Mouse (Mus musculus): Measurements from ENCODE around the gene Rassf4.
A peak's percentile ranks its signal among the peaks of the same experiment; 100 is the strongest.

Gene Rassf4

DNA sequence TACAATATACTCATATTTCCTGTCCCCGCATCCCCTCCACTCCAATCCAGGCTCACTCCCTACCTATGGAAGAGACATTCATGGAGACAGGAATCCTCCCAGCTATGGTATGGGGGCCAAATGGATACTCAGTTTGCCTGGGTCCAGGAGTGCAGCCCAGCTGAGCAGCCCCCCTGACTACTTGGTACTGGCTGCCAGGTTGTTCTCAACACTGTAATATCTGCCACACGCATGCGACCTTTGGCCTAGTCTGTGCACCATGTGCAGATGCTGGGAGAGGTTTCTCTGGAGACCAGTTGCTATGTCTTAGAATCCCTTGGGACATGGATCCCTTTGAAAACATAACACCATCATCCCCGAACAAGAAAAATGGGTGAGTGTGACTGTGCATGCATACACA is 2.0 kb downstream of the Rassf4 start:
- no peak for DNase-seq (ENCODE audit: low read depth, low spot score)

DNA sequence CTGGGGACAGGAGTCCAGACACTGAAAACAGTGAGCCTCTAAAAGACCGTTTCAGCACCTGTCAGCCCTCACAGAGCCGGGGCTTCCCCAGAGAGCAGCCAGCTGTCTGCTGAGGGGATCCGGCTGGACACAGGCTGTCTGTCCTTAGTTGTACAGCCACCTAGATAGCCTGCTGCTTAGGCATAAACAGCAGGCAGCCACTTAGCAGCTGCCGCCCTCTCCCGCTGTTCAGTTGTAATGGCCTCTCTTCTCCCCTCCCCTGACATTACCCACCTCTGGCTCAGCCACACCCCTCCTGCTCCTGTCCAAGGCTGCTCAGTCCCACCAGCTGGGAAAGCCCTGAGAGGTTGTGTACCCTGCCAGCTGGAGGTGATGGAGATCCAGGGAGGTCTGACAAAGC is 2.7 kb downstream of the Rassf4 start:
- peak; percentile 62 for DNase-seq (ENCODE audit: low read depth, low spot score)

DNA sequence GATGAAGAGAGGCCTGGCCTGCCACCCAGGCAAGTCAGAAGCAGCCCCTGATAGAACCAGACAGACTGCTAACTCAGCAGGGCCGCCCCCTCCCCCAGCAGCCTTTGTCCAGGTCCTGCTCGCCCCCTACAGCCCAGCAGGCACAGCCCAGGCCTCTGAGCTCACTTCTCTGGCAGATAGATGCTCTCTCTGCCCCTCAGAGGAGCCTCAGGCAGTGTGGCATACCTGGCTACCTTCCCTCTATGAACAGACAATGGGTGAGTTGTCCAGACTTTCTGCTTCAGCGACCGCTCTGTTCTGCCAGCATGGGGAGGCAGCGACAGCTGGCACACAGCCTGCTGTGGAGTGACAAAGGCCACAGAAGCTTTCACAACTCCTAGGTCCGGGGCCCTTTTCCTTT is 3.6 kb downstream of the Rassf4 start:
- DNase-seq (ENCODE audit: low read depth, low spot score): no peak

DNA sequence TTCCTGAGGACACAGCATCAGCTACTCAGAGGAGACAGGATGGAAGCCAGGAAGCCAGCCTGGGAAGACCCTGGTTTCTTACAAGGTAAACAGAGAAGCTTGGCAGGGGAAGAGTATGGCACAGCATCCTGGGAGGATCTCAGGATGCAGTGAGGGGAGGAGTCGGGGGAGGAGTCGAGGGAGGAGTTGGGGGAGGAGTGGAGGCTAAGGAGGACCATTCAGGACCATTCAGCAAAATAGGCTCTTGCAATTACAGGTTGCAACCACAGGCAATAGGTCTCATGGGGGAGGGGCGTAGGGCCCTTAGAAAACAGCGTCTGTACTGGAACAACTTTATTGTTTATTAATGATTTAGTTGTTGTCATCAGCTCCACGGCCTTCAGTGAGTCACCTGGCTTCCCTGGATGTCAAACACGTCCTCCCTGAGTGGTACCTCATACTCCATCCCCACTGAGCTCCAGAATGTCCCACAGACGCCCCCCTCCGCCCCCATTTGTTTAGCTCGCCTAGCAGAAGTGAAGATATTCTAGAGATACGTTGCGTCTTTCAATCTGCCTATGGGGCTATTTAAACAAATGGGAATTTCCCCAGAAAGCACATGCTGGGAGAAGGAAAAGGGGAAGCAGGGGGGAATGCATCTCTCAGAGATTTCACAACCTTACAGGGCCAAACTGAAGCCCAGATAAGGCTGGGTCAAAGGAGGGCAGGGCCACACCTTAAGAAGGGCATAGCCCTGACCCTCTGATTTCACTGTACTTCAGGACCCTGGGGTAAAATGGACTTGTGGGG is 4.9 kb downstream of the Rassf4 start:
- no peak for DNase-seq (ENCODE audit: low read depth, low spot score)

GRCm38 (mm10) chr6:116667382-116667781 is 6.4 kb downstream of the Rassf4 start:
- DNase-seq (ENCODE audit: low read depth, low spot score): no peak

DNA sequence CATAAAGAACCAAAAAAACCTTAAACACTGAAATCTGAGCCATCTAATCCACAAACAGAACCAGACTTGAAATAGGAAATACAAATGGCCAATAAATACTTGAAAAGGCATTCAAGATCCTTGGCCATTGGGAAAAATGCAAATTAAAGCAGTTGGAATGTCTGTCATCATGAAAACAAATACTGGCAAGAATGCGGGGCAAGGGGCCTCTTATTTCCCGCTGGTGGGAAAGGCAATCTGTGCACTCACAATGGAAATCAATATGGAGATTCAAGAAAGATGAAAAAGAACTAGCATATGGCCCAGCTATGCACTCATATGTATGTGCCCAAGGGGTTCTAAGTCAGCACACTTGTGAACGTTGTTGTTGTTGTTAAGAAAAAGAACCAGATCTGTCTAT is 6.9 kb downstream of the Rassf4 start:
- no peak for DNase-seq (ENCODE audit: low read depth, low spot score)

DNA sequence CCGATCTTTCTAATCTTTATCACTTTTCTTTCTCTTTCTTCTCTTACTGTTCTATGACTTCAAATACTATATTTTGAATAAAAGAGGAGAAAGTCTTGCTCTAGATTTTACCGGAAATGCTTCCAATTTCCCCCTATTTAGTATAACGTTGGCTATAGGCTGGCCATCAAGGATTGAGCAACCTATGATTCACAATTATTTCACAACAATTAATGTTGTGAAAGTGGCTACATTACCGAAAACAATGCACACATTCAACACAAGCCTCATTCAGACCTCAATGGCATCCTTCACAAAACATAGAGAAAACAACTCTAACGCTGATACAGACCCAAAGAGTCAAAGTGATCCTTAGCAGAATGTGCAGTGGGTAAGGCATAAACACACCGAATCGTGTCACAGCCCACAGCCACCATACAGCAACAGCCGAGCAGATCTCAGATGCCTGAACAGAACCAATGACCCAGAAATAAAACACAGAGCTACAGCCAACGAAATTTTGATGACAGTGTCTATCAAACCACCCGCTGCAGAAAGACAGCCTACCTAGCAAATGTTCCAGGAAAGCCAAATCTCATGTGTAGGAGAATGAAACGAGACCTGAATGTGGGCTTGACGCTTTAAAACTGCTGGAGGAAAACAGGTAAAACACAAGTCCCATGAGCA is 7.5 kb downstream of the Rassf4 start:
- no peak for DNase-seq (ENCODE audit: low read depth, low spot score)

DNA sequence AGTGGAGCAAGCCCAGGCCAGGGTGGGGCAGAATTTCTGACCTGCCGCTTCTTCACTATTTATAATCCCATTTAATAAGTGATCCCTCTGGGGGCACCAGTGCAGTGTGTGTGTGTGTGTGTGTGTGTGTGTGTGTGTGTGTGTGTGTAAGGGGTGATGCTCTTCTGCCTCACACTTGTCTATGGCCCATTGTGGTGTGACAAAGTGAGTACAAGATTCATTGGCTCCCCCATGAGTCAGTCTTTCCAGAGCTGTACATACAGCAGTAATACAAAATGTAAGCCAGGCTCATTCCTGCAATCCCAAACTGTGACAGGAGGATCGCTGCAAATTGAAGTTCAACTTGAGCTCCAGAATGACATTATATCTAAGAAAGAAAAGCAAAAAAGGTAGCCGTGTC is 8.9 kb downstream of the Rassf4 start:
- no peak for DNase-seq (ENCODE audit: low read depth, low spot score)

DNA sequence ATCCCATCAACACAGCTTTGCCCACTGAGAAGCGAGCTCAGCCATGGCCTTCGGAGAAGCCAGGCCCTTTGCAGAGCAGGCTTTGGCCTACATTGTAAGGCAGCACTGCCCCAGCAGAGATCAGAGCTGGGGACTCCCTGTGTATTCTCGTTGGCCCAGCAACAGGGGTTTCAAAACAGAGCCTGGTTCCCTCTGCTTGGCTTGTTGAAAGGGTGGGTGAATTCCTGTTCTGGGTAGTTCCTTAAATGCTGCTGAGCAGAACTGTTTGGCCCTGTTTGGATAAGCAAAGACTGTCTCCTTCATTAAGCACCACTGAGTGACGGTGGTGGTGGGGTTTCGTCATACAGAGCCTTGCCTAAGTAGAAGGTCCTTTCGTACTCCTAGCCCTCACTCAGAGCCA is 9.7 kb downstream of the Rassf4 start:
- DNase-seq (ENCODE audit: low read depth, low spot score): no peak

DNA sequence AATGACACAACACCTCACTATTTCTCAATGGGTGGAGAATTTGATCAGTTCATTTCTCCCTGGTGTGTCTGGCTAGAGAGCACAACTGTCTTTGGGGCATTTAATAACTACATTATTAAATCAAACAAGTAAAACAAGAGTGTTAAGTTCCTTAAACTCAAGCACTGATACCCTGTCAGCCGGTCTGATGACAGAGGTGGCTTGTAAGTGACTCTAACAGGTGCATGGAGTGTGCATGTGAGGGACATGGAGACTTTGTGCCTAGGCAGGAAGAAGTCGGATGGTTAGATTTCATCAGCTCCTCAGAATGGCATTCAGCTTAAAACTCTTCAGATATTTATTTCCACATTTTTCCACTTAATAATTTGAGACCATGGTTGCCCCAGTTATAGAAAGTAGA is 10.4 kb downstream of the Rassf4 start:
- DNase-seq (ENCODE audit: low read depth, low spot score): no peak

DNA sequence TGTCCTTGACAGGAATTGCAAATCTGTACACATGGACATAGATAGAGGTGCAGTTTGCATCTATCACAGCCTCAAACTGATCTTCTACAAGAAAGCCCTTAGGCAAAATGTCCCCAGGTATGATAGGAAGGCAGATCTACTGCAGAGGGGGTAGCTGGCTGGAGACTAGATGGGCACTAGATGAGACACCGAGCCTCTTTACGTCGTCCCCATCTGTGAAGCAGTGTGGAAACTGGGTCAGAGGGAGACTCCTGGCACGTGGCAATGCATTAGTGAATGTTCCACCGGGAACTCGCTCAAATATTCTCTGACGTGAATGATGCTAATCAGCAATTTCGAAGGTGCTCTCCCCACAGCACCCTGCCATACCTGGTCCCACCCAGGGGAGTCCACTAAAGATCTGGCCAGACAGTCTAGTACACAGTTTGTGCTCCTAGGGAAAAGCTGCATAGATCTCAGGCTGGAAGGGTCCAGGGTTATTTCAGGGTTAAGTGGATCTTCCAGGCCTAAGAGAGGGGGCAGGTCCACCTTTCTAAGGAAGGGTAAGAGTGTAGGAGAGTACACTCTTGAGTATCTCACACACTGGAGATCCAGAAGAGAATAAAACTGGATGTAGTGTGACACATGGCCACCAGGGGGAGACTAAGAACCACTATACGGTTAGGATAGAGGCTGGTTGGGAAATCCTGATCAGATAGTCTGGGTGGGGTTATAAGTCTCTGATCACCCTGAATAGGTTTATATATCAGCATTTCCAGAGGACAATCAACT is 19.9 kb downstream of the Rassf4 start:
- peak; percentile 69 for DNase-seq (ENCODE audit: low read depth, low spot score)

- DNase-seq (ENCODE audit: low read depth, low spot score): no peak
Observed at GRCm38 (mm10) chr6:116653191-116653590, 20.6 kb downstream of the Rassf4 start.

DNA sequence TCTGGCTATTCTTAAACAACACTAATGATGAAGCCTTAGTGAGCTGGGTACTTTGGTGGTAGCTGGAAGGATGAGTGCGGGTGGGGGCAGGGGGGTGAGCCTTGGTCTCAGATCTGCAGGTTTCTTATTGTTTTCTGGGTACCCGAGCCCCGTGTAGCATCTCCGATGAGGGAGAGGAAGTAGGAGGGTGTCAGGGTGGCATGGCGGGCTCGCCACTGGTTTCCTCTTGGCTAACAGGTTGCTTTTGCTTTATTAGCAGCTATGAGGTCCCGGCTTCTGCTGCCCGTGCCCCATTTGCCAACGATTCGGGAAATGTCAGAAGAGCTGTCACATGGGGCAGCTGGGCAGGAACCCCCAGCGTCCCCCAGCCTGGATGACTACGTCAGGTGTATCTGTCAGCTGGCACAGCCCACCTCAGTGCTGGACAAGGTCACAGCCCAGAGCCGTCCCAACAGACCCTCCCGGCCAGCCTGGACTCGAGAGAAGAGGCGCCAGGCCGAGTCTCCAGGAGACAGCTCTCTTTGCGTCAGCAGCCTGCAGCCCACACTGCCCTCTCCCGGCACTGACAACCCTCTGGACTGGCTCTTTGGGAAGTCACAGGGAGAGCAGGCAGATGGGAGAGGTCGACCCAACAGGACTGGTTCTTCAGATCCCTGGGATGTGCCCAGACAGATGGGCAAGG is 22.2 kb downstream of the Rassf4 start:
- no peak for DNase-seq (ENCODE audit: low read depth, low spot score)

- DNase-seq (ENCODE audit: low read depth, low spot score): peak; percentile 78
Observed at GRCm38 (mm10) chr6:116650406-116650805, 23.3 kb downstream of the Rassf4 start, which contains the start of gene Depp1. Depp1 (plus strand) TSS chr6:116650609.

- no peak for DNase-seq (ENCODE audit: low read depth, low spot score)
Observed at GRCm38 (mm10) chr6:116649811-116650210, 23.9 kb downstream of the Rassf4 start.

DNA sequence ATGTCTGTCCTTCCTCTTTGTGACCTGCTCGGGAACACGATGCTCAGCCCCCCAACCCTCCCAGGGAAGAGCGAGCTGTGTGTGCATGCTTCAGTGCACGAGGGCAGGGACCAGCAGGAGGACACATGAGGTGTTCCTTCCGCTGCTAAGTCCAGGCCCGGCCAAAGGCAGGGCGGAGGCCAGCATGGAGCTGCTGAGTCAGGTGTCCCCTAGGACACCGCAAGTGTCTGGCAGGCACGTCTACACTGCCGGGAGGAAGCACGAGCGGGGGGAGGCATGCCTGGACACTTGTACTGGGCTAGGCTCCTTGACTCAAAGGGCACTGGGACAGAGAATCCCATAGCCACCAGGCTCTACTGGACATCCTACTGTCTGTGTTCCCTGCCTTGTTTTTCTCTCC is 26.0 kb downstream of the Rassf4 start:
- no peak for DNase-seq (ENCODE audit: low read depth, low spot score)

DNA sequence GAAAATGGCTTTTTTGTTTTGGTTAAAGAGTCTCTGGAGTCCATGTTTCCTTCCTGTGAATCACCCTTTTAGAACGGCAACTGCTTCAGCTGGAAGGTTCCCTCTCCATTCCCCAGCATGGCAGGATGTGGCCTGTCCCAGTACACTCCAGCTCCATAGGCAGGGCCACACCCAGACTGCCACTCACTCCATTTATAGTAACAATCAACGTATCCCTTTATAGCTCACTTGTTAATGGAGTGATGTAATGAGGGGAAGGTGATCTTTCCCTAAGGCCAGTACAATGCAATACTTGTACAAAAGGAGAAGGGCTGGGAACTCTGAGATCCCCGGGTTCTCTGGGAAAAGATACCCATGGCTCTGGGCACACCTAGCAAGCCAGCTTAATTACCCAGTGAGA is 29.4 kb downstream of the Rassf4 start:
- DNase-seq (ENCODE audit: low read depth, low spot score): no peak

DNA sequence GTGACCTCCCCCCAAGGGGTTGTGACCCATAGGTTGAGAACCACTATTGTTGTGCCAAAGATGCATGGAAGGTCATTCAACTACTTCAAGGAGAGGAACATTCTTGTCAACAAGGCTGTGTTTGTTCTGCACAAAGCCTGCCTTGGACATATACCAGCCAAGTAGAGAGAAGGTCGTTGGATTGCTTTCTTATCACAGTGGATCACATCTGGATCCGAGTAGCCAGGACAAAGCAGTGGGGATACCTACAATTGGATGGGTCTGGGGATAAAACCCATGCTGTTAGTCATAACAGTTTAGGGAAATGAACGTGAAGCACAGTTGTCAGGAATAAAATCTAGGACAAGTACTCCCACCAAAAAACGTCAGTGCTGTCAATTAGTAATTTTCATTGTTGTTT is 29.9 kb downstream of the Rassf4 start:
- no peak for DNase-seq (ENCODE audit: low read depth, low spot score)

DNA sequence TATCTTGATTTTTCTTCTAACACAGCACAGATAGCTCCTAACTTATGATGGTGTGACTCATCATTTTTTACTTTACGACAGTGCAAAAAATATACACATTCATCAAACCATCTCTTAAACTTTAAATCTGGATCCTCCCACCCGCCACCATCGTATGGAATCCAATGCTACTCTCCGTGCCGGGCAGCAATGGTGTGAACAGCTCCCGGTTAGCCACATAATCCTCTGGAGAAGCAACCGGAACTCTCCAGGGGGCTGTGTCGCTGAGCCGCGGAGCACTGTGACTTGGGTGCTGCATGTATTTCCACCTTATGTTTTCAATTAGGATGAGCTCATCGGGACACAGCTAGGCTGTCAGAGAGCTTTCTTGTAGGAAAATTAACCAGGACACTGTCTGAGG is 30.8 kb downstream of the Rassf4 start:
- DNase-seq (ENCODE audit: low read depth, low spot score): no peak

- DNase-seq (ENCODE audit: low read depth, low spot score): no peak
Observed at GRCm38 (mm10) chr6:116639663-116640062, 34.1 kb downstream of the Rassf4 start.

DNA sequence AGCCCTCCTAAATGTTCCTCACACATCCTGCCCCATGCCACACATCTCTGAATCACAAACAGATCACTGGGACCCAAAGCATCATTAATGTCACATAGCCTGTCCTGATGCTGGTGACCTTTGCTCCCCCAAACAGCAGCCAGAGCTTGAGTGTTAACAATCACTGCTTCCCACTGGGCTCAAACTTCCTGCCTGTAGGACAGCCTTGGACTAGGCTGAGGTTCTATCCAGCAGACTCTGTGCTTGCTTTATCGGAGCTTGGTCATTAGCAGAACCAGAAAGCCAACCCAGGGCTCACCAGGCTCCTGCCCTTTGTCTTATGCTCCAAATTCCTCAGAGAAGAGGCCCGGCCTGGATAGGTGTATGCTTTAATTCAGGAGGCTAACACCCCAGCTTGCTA is 34.9 kb downstream of the Rassf4 start:
- no peak for DNase-seq (ENCODE audit: low read depth, low spot score)

- no peak for DNase-seq (ENCODE audit: low read depth, low spot score)
Observed at GRCm38 (mm10) chr6:116637496-116637895, 36.3 kb downstream of the Rassf4 start.
